ENCODE assay signal across 9 mouse cellular contexts in genomic region chr1:133183141-133183925, GRCm38 (mm10). TPM values are rescaled to one million over a fixed set of nuclear protein-coding genes. Genes with fewer than 3 reads are reported as not detected.
A peak's percentile ranks its signal among the peaks of the same experiment; 100 is the strongest.
DNase-seq lines count a peak whose midpoint lies in the region; ATAC-seq and TF ChIP-seq lines count a peak whose summit lies in the region.
"Had no signal": no experiment of that assay in that cellular context is flagged by ENCODE, and none has a peak within 500 bp of the region (broad histone marks: within the 10 kb centered on the region; RNA-seq: fewer than 3 reads in every experiment).

No protein-coding gene starts in this region.

- 42% methylated on average over 16 of the region's 16 CpGs for WGBS in lung, embryonic 14.5 days
- 1% methylated on average over 16 of the region's 16 CpGs for WGBS in forebrain, embryonic 13.5 days
- 21% methylated on average over 16 of the region's 16 CpGs for WGBS in limb, embryonic 11.5 days
- WGBS in stomach, embryonic 15.5 days: 58% methylated on average over 16 of the region's 16 CpGs

- ATAC-seq in lung, embryonic 14.5 days (ENCODE audit: insufficient read depth): no peak
- ATAC-seq in forebrain, embryonic 13.5 days: peak; percentile 39
- no peak for ATAC-seq in limb, embryonic 11.5 days (ENCODE audit: insufficient number of reproducible peaks, low FRiP score, low TSS enrichment, low read depth)
- ATAC-seq in stomach, embryonic 15.5 days (ENCODE audit: insufficient read depth, low FRiP score, low read depth): no peak

- no peak overlapping the region for H3K9ac ChIP-seq in lung, embryonic 14.5 days
- peak overlapping the region; percentile 82 for H3K9ac ChIP-seq in forebrain, embryonic 13.5 days
- H3K9ac ChIP-seq in limb, embryonic 11.5 days (ENCODE audit: low read length): no peak overlapping the region
- H3K9ac ChIP-seq in stomach, embryonic 15.5 days: no peak overlapping the region

- no peaks in the 10 kb centered on the region; the same call in 1 of the 2 replicates for H3K4me1 ChIP-seq in lung, embryonic 14.5 days (ENCODE audit: insufficient read depth)
- H3K4me1 ChIP-seq in forebrain, embryonic 13.5 days: peaks cover 67% of the 10 kb centered on the region
- peaks cover 13% of the 10 kb centered on the region for H3K4me1 ChIP-seq in limb, embryonic 11.5 days (ENCODE audit: control insufficient read depth, insufficient read depth, low read length)
- peaks cover 22% of the 10 kb centered on the region for H3K4me1 ChIP-seq in stomach, embryonic 15.5 days

- peak overlapping the region; percentile 42; the same call in 1 of the 2 replicates for H3K4me3 ChIP-seq in lung, embryonic 14.5 days (ENCODE audit: low read depth, low read length)
- H3K4me3 ChIP-seq in forebrain, embryonic 13.5 days: peak overlapping the region; percentile 61
- no peak overlapping the region for H3K4me3 ChIP-seq in limb, embryonic 11.5 days (ENCODE audit: low read depth, low read length)
- H3K4me3 ChIP-seq in stomach, embryonic 15.5 days (replicated peaks): no peak overlapping the region

- H3K9me3 ChIP-seq in lung, embryonic 14.5 days (ENCODE audit: low read depth, low read length): no peaks in the 10 kb centered on the region
- no peaks in the 10 kb centered on the region for H3K9me3 ChIP-seq in forebrain, embryonic 13.5 days (replicated peaks)
- H3K9me3 ChIP-seq in limb, embryonic 11.5 days (ENCODE audit: control insufficient read depth, low read length): no peaks in the 10 kb centered on the region
- no peaks in the 10 kb centered on the region for H3K9me3 ChIP-seq in stomach, embryonic 15.5 days

- DNase-seq in lung, embryonic 14.5 days: no peak
- DNase-seq in lung, postnatal 4 days: no peak
- no peak for DNase-seq in limb, embryonic 11.5 days (ENCODE audit: low spot score)
- no peak for DNase-seq in adipocyte (ENCODE audit: low spot score)
- no peak for DNase-seq in lung, postnatal 14 days
- DNase-seq: cerebellum, adult 9-11 months; kidney, postnatal 10 days had no signal

- H3K36me3 ChIP-seq in lung, embryonic 14.5 days (ENCODE audit: insufficient read depth): no peaks in the 10 kb centered on the region
- H3K36me3 ChIP-seq in forebrain, embryonic 13.5 days (ENCODE audit: poor library complexity, severe bottlenecking): no peaks in the 10 kb centered on the region
- H3K36me3 ChIP-seq in limb, embryonic 11.5 days (ENCODE audit: control insufficient read depth, insufficient read depth, low read length): no peaks in the 10 kb centered on the region
- H3K36me3 ChIP-seq in stomach, embryonic 15.5 days: no peaks in the 10 kb centered on the region

- H3K27ac ChIP-seq in lung, embryonic 14.5 days (ENCODE audit: low read depth): no peak overlapping the region
- H3K27ac ChIP-seq in forebrain, embryonic 13.5 days: peak overlapping the region; percentile 99
- no peak overlapping the region for H3K27ac ChIP-seq in limb, embryonic 11.5 days (replicated peaks; ENCODE audit: low read depth, low read length)
- H3K27ac ChIP-seq in stomach, embryonic 15.5 days: no peak overlapping the region; the same call in 1 of the 2 replicates

- H3K4me2 ChIP-seq in lung, embryonic 14.5 days: peak overlapping the region; percentile 79
- H3K4me2 ChIP-seq in forebrain, embryonic 13.5 days: peak overlapping the region; percentile 82
- H3K4me2 ChIP-seq in limb, embryonic 11.5 days (ENCODE audit: low read depth, severe bottlenecking): peak overlapping the region; percentile 67; the same call in 1 of the 2 replicates
- peak overlapping the region; percentile 85; the same call in 1 of the 2 replicates for H3K4me2 ChIP-seq in stomach, embryonic 15.5 days

- TF ChIP-seq CTCF in lung, embryonic 14.5 days (IDR thresholded peaks at IDR 0.05; ENCODE audit: low read depth): no peak

- peaks cover 23% of the 10 kb centered on the region for H3K27me3 ChIP-seq in lung, embryonic 14.5 days (ENCODE audit: insufficient read depth, low read length)
- H3K27me3 ChIP-seq in forebrain, embryonic 13.5 days: peaks cover 5% of the 10 kb centered on the region; the same call in 1 of the 2 replicates
- peaks cover 18% of the 10 kb centered on the region for H3K27me3 ChIP-seq in limb, embryonic 11.5 days (ENCODE audit: control insufficient read depth, insufficient read depth, low read length)
- H3K27me3 ChIP-seq in stomach, embryonic 15.5 days (replicated peaks): peaks cover 16% of the 10 kb centered on the region; the same call in 1 of the 2 replicates

RNA-seq across cellular contexts. Expression of gene Plekha6, which starts 19.3 kb away (rescaled TPM):
- polyA plus RNA-seq in lung, embryonic 14.5 days (2014; fragmentation: Nextera tagmentation; extraction: Ambion mirVana): 6.7 and 10.2 TPM in 2 replicates
- 13.5 and 14.9 TPM in 2 replicates for polyA plus RNA-seq in forebrain, embryonic 13.5 days (2015; fragmentation: Nextera tagmentation; extraction: Ambion mirVana)
- polyA plus RNA-seq in limb, embryonic 11.5 days (2014; fragmentation: Nextera tagmentation; extraction: Ambion mirVana): 0.75 and 0.87 TPM in 2 replicates
- 16.5 and 17.4 TPM in 2 replicates for polyA plus RNA-seq in stomach, embryonic 15.5 days (2015; fragmentation: Nextera tagmentation; extraction: Ambion mirVana)

RNA-seq across cellular contexts. Expression of gene Ppp1r15b, which starts 52.4 kb away (rescaled TPM):
- 51.4 and 54.3 TPM in 2 replicates for polyA plus RNA-seq in lung, embryonic 14.5 days (2014; fragmentation: Nextera tagmentation; extraction: Ambion mirVana)
- 34.8 and 38.6 TPM in 2 replicates for polyA plus RNA-seq in forebrain, embryonic 13.5 days (2015; fragmentation: Nextera tagmentation; extraction: Ambion mirVana)
- polyA plus RNA-seq in limb, embryonic 11.5 days (2014; fragmentation: Nextera tagmentation; extraction: Ambion mirVana): 46.7 and 55.6 TPM in 2 replicates
- polyA plus RNA-seq in stomach, embryonic 15.5 days (2015; fragmentation: Nextera tagmentation; extraction: Ambion mirVana): 39.3 and 47.8 TPM in 2 replicates

Comparison
In these comparisons a context has a peak if more than half of its experiments do, and no peak if none do; other contexts are left out.
1. H3K4me3 ChIP-seq: peak in lung, embryonic 14.5 days (single experiment) and forebrain, embryonic 13.5 days (single experiment); none in limb, embryonic 11.5 days (single experiment) and stomach, embryonic 15.5 days (single experiment).
2. Peak in every context shown above with its lines, with median percentiles within 50 percentile points of each other: H3K4me2 ChIP-seq.